Mouse (Mus musculus) intestine, postnatal 0 days (tissue): ENCODE data around the gene Ifnz. TPM values are rescaled to one million over a fixed set of nuclear protein-coding genes. Genes with fewer than 3 reads are reported as not detected.
A peak's percentile ranks its signal among the peaks of the same experiment; 100 is the strongest.
"Not testable (repeated sequence)": the region's sequence is repeated elsewhere in the genome, so short reads cannot be mapped to it uniquely, and the experiment has no call there.

Experiments used
- ATAC-seq: fragments of 200-750 bp; cut with Nextera tagmentation; 2 replicates; pipeline ENCODE4 v1.8.0; 2017; ENCODE audit warnings: mild to moderate bottlenecking, moderate TSS enrichment, moderate library complexity
- H3K27ac ChIP-seq: fragments of 300-500 bp; sonication (generic); 2 replicates; pipeline ENCODE4 v1.5.1; 2014; ENCODE audit warnings: mild to moderate bottlenecking, low read depth, low read length, moderate library complexity
- H3K27me3 ChIP-seq: fragments of 300-500 bp; sonication (generic); replicated peaks from 2 replicates; pipeline ENCODE4 v1.6.1; 2014; ENCODE audit warnings: low read length, mixed read lengths; ENCODE audit not compliant: control insufficient read depth, insufficient read depth
- H3K36me3 ChIP-seq: fragments of 300-500 bp; sonication (generic); 2 replicates; pipeline ENCODE4 v1.6.1; 2014; ENCODE audit warnings: mild to moderate bottlenecking, moderate library complexity; ENCODE audit not compliant: control insufficient read depth, insufficient read depth
- H3K4me1 ChIP-seq: fragments of 300-500 bp; sonication (generic); replicated peaks from 2 replicates; pipeline ENCODE4 v1.6.1; 2014; ENCODE audit warnings: antibody characterized with exemption, low read length, mixed read lengths; ENCODE audit not compliant: control insufficient read depth, insufficient read depth
- H3K4me2 ChIP-seq: fragments of 300-500 bp; sonication (generic); replicated peaks from 2 replicates; pipeline ENCODE4 v1.6.1; 2014; ENCODE audit warnings: low read depth, mild to moderate bottlenecking, moderate library complexity
- H3K4me3 ChIP-seq: fragments of 300-500 bp; sonication (generic); 2 replicates; pipeline ENCODE4 v1.5.1; 2014; ENCODE audit warnings: low read depth, low read length
- H3K9ac ChIP-seq: fragments of 300-500 bp; sonication (generic); 2 replicates; pipeline ENCODE4 v1.6.1; 2014; ENCODE audit warnings: mild to moderate bottlenecking, low read depth, low read length
- H3K9me3 ChIP-seq: fragments of 300-500 bp; sonication (generic); 2 replicates; pipeline ENCODE4 v1.6.1; 2016; ENCODE audit warnings: mixed run types; ENCODE audit not compliant: control insufficient read depth
- CTCF ChIP-seq: sonication (generic); IDR thresholded peaks from 2 replicates; pipeline ENCODE4 v1.5.1; 2016; ENCODE audit warnings: low read depth, mild to moderate bottlenecking, control low read depth, antibody characterized with exemption, moderate library complexity
- WGBS: fragments of 180-500 bp; shearing (Covaris S2); extraction: QIAGEN DNeasy Blood & Tissue Kit; methylation state at CpG from one replicate; pipeline ENCODE4 v1.1.7; 2014; 5-methylcytosine and 5-hydroxymethylcytosine counted together
- polyA plus RNA-seq: library from polyadenylated mRNA; unstranded; fragments of >200 nt; fragmentation: Nextera tagmentation; extraction: Ambion mirVana; gene quantifications from 2 replicates; pipeline ENCODE4 v1.2.1, GENCODE M21; 2015

Ifnz gene
- polyA plus RNA-seq, 1 experiment from 2014 or later, result 0.18 TPM

DNA sequence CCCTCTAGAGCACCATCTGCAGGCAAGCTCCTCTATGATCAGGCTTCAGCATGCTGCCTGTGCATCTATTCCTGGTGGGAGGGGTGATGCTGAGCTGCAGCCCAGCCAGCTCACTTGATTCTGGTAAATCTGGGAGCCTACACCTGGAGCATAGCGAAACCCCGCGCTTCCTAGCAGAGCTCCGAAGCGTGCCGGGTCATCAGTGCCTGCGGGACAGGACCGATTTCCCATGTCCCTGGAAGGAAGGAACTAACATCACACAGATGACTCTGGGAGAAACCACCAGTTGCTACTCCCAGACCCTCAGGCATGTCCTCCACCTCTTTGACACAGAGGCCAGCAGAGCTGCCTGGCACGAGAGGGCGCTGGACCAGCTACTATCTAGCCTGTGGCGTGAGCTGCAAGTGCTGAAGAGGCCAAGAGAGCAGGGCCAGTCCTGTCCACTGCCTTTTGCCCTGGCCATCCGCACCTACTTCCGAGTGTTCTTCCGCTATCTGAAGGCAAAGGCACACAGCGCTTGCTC lies 27.1 kb upstream of the Ifnz start, which contains the start of gene Gm13271:
TSS of gene Gm13271 (plus strand) at position 51 of the 523 bp plus-strand sequence.
- WGBS, result 75% methylated on average over 14 of the region's 15 CpGs
- not testable (repeated sequence) for H3K9ac ChIP-seq, H3K4me3 ChIP-seq, H3K36me3 ChIP-seq, H3K27me3 ChIP-seq, H3K4me1 ChIP-seq, H3K27ac ChIP-seq, H3K9me3 ChIP-seq, ATAC-seq, H3K4me2 ChIP-seq
- TF ChIP-seq CTCF, result peak; percentile 17; the same call in 1 of the 2 replicates

DNA sequence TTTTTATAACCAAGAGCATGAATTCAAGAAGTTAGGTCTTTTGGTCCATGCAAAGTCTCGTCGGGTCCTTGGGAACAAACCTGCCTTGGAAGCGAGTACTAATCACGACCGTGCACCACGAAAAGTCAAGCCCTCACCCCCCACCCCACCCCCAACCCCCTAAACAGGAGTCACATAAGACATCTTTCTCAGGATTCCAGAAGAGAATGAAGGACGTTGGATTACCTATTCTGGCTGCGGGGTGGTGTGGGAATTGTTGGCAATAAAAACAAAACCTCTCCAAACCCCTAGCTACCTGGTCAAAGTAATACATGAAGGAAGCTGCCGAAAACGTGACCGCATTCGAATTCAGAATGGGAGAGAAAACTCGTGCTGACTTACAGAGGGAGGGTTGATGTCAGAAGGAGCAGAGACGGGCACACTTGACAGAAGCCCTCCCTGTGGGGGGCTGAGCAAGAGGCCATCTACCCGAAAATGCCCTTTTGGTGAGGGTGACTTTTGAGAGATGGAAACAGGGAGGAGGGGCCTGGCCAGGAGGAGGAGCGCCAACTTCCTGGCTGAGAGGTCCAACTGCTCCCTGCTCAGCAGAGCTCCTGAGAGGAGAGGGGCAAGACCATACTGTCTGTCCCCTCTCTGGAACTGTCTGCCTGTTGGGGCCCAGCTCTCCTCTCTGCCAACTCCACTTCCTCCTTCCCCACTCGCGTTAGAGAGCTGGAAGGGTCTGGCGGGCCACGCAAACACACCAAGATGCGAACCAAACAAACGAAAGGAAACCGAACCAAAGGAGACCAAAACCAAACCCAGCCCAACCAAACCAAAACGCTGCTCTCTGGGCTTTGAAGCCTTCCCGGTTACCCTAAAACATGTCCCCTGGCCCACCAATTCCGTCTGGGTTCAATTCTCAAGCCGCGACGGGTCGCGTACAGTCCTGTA lies 25.1 kb upstream of the Ifnz start:
- not testable (repeated sequence) for H3K9me3 ChIP-seq, H3K4me1 ChIP-seq, H3K27me3 ChIP-seq, H3K36me3 ChIP-seq, ATAC-seq
- Histone ChIP-seq H3K9ac (peak overlapping the region; percentile 68), H3K27ac (peak overlapping the region; percentile 91), H3K4me2 (peak overlapping the region; percentile 85), H3K4me3 (peak overlapping the region; percentile 48)
- WGBS, result 9% methylated on average over 28 of the region's 31 CpGs

DNA sequence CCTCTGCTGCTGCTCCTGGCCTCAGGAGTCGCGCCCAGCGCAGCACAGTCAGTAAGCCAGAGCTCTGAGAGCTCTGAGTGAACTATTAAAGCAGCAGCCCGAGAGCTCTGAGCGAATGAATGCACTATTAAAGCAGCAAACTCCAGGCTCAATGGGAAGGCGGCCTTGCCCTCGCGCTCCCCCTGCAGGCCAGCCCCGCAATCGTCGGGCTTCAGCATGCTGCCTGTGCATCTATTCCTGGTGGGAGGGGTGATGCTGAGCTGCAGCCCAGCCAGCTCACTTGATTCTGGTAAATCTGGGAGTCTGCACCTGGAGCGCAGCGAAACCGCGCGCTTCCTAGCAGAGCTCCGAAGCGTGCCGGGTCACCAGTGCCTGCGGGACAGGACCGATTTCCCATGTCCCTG lies 24.3 kb upstream of the Ifnz start:
- WGBS, result 0% methylated on average over 18 of the region's 21 CpGs
- peak; percentile 100 for ATAC-seq
- TF ChIP-seq CTCF, result peak; percentile 77
- not testable (repeated sequence) for H3K27me3 ChIP-seq, H3K36me3 ChIP-seq, H3K9me3 ChIP-seq, H3K4me1 ChIP-seq
- Histone ChIP-seq H3K4me3 (peak overlapping the region; percentile 48), H3K4me2 (peak overlapping the region; percentile 85), H3K27ac (peak overlapping the region; percentile 91; the same call in 1 of the 2 replicates), H3K9ac (peak overlapping the region; percentile 68; the same call in 1 of the 2 replicates)

DNA sequence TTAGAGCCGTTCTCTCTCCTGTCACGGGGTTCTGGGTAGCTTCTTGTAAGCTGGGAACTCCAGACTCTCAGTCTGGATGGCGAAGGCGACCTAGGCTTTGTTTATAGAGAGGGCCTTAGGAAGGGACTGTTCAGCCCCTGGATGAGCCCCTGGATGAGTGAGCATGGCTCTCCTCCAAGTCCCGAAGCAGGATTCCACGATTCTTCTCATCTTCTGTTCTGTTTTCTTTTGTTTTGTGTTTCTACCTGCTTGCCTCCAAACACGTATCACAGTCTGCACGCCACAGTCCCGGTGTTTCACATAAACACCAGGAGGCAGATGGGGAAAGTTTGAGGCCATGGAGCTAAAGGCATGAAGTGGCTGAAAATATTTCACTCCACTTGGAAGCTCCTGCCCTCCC lies 23.2 kb upstream of the Ifnz start:
- H3K4me2 ChIP-seq, ATAC-seq, H3K27ac ChIP-seq, H3K9me3 ChIP-seq, H3K9ac ChIP-seq, H3K4me3 ChIP-seq, H3K4me1 ChIP-seq, H3K27me3 ChIP-seq, H3K36me3 ChIP-seq: not testable (repeated sequence)
- WGBS, result 85% methylated on average over 7 of the region's 9 CpGs

DNA sequence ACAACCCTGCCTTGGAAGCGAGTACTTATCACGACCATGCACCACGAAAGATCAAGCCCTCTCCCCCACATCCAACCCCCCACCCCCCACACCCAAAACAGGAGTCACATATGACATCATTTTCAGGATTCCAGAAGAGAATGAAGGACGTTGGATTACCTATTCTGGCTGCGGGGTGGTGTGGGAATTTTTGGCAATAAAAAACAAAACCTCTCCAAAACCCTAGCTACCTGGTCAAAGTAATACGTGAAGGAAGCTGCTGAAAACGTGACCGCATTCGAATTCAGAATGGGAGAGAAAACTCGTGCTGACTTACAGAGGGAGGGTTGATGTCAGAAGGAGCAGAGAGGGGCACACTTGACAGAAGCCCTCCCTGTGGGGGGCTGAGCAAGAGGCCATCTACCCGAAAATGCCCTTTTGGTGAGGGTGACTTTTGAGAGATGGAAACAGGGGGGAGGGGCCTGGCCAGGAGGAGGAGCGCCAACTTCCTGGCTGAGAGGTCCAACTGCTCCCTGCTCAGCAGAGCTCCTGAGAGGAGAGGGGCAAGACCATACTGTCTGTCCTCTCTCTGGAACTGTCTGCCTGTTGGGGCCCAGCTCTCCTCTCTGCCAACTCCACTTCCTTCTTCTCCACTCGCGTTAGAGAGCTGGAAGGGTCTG lies 22.2 kb upstream of the Ifnz start, which contains the start of gene Gm13283:
TSS of gene Gm13283 (plus strand) at position 510 of the 659 bp plus-strand sequence.
- H3K9me3 ChIP-seq, H3K4me1 ChIP-seq, H3K27me3 ChIP-seq, ATAC-seq, H3K9ac ChIP-seq, H3K36me3 ChIP-seq: not testable (repeated sequence)
- Histone ChIP-seq H3K4me2 (peak within 1 kb of the TSS; percentile 52), H3K4me3 (peak within 1 kb of the TSS; percentile 24), H3K27ac (peak within 1 kb of the TSS; percentile 54; the same call in 1 of the 2 replicates)
- WGBS, result 36% methylated on average over 6 of the region's 14 CpGs

DNA sequence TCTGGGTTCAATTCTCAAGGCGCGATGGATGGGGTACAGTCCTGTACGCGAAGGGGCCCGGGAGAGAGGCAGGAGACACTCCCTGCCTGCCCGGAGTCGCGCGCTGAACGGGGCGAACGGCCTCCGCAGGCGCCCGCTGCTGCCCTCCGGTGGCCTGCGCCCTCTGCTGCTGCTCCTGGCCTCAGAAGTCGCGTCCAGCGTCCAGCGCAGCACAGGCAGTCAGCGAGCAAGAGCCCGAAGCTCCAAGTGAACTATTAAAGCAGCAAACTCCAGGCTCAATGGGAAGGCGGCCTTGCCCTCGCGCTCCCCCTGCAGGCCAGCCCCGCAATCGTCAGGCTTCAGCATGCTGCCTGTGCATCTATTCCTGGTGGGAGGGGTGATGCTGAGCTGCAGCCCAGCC lies 21.5 kb upstream of the Ifnz start:
- peak; percentile 76 for TF ChIP-seq CTCF
- H3K4me3 ChIP-seq, result peak overlapping the region; percentile 24
- WGBS, result 2% methylated on average over 19 of the region's 28 CpGs
- H3K36me3 ChIP-seq, H3K4me1 ChIP-seq, ATAC-seq, H3K27me3 ChIP-seq, H3K9ac ChIP-seq, H3K9me3 ChIP-seq: not testable (repeated sequence)
- peak overlapping the region; percentile 52 for H3K4me2 ChIP-seq
- peak overlapping the region; percentile 54; the same call in 1 of the 2 replicates for H3K27ac ChIP-seq
